Mouse (Mus musculus) embryonic facial prominence, embryonic 13.5 days (tissue): ENCODE measurements around the gene Pak6. TPM values are rescaled to one million over a fixed set of nuclear protein-coding genes. Genes with fewer than 3 reads are reported as not detected.
A peak's percentile ranks its signal among the peaks of the same experiment; 100 is the strongest.
"Not testable (repeated sequence)": the region's sequence is repeated elsewhere in the genome, so short reads cannot be mapped to it uniquely, and the experiment has no call there.

ENCODE experiments used
- ATAC-seq: fragments of 200-750 bp; cut with Nextera tagmentation; 2 replicates; pipeline ENCODE4 v1.8.0; 2017; ENCODE audit warnings: low read depth; ENCODE audit not compliant: insufficient number of reproducible peaks, insufficient read depth, low FRiP score, low TSS enrichment
- H3K27ac ChIP-seq: fragments of 300-500 bp; sonication (generic); 2 replicates; pipeline ENCODE4 v1.5.1; 2015; ENCODE audit warnings: moderate library complexity, mild to moderate bottlenecking, inconsistent platforms
- H3K27me3 ChIP-seq: fragments of 300-500 bp; sonication (generic); 2 replicates; pipeline ENCODE4 v1.6.1; 2015; ENCODE audit warnings: mild to moderate bottlenecking, inconsistent platforms
- H3K36me3 ChIP-seq: fragments of 300-500 bp; sonication (generic); 2 replicates; pipeline ENCODE4 v1.6.1; 2015; ENCODE audit warnings: mild to moderate bottlenecking, inconsistent platforms
- H3K4me1 ChIP-seq: fragments of 300-500 bp; sonication (generic); 2 replicates; pipeline ENCODE4 v1.6.1; 2015; ENCODE audit warnings: inconsistent platforms
- H3K4me2 ChIP-seq: fragments of 300-500 bp; sonication (generic); 2 replicates; pipeline ENCODE4 v1.6.1; 2015; ENCODE audit warnings: moderate library complexity, mild to moderate bottlenecking, inconsistent platforms
- H3K4me3 ChIP-seq: fragments of 300-500 bp; sonication (generic); 2 replicates; pipeline ENCODE4 v1.5.1; 2015; ENCODE audit warnings: mild to moderate bottlenecking, inconsistent platforms
- H3K9ac ChIP-seq: fragments of 300-500 bp; sonication (generic); 2 replicates; pipeline ENCODE4 v1.6.1; 2015; ENCODE audit warnings: mild to moderate bottlenecking, inconsistent platforms
- H3K9me3 ChIP-seq: fragments of 300-500 bp; sonication (generic); 2 replicates; pipeline ENCODE4 v1.6.1; 2016; ENCODE audit warnings: inconsistent platforms
- WGBS: fragments of 180-500 bp; shearing (Covaris S2); methylation state at CpG from one replicate; pipeline ENCODE4 v1.1.7; 2015; ENCODE audit warnings: mixed read lengths; 5-methylcytosine and 5-hydroxymethylcytosine counted together
- polyA plus RNA-seq: library from polyadenylated mRNA; unstranded; fragments of >200 nt; fragmentation: Nextera tagmentation; extraction: Ambion mirVana; gene quantifications from 2 replicates; pipeline ENCODE4 v1.2.1, GENCODE M21; 2015

Gene Pak6
- polyA plus RNA-seq, 1 experiment from 2014 or later = 2.2 TPM

- Histone ChIP-seq H3K27ac (no peak overlapping the region), H3K9ac (no peak overlapping the region), H3K4me1 (no peaks in the 10 kb centered on the region), H3K36me3 (peaks cover 35% of the 10 kb centered on the region), H3K4me3 (no peak overlapping the region), H3K27me3 (no peaks in the 10 kb centered on the region), H3K4me2 (no peak overlapping the region), H3K9me3 (no peaks in the 10 kb centered on the region)
- WGBS = 79% methylated on average over 5 of the region's 5 CpGs
- ATAC-seq = no peak
These were observed 16.4 kb upstream of the Pak6 start for GRCm38 (mm10) chr2:118646665-118647064.

- H3K4me2 ChIP-seq, H3K36me3 ChIP-seq, ATAC-seq, H3K9me3 ChIP-seq, H3K27me3 ChIP-seq, H3K4me1 ChIP-seq, H3K4me3 ChIP-seq, H3K27ac ChIP-seq, H3K9ac ChIP-seq: not testable (repeated sequence)
- 46% methylated on average over 2 of the region's 2 CpGs for WGBS
These were observed 12.4 kb upstream of the Pak6 start for GRCm38 (mm10) chr2:118650697-118651096.

GRCm38 (mm10) chr2:118656688-118657281 lies 6.3 kb upstream of the Pak6 start:
- H3K9me3 ChIP-seq = no peaks in the 10 kb centered on the region
- ATAC-seq = no peak
- H3K36me3 ChIP-seq = no peaks in the 10 kb centered on the region
- peaks cover 2% of the 10 kb centered on the region; the same call in 1 of the 2 replicates for H3K27me3 ChIP-seq
- 22% methylated on average over 3 of the region's 3 CpGs for WGBS
- no peak overlapping the region for H3K4me3 ChIP-seq
- H3K4me2 ChIP-seq = no peak overlapping the region
- H3K9ac ChIP-seq = peak overlapping the region; percentile 49; the same call in 1 of the 2 replicates
- peaks cover 30% of the 10 kb centered on the region for H3K4me1 ChIP-seq
- peak overlapping the region; percentile 62 for H3K27ac ChIP-seq

GRCm38 (mm10) chr2:118658457-118658856 lies 4.6 kb upstream of the Pak6 start:
- no peak overlapping the region for H3K4me3 ChIP-seq
- 32% methylated on average over 4 of the region's 4 CpGs for WGBS
- H3K9ac ChIP-seq = no peak overlapping the region
- H3K9me3 ChIP-seq = no peaks in the 10 kb centered on the region
- no peak for ATAC-seq
- H3K36me3 ChIP-seq = no peaks in the 10 kb centered on the region
- H3K4me2 ChIP-seq = no peak overlapping the region
- peaks cover 18% of the 10 kb centered on the region for H3K27me3 ChIP-seq
- H3K4me1 ChIP-seq = peaks cover 41% of the 10 kb centered on the region
- no peak overlapping the region for H3K27ac ChIP-seq

GRCm38 (mm10) chr2:118659077-118659476 lies 4.0 kb upstream of the Pak6 start:
- Histone ChIP-seq H3K27me3 (peaks cover 24% of the 10 kb centered on the region), H3K4me2 (no peak overlapping the region), H3K27ac (peak overlapping the region; percentile 44; the same call in 1 of the 2 replicates), H3K36me3 (no peaks in the 10 kb centered on the region), H3K4me1 (peaks cover 46% of the 10 kb centered on the region), H3K9ac (no peak overlapping the region), H3K9me3 (no peaks in the 10 kb centered on the region), H3K4me3 (no peak overlapping the region)
- ATAC-seq = no peak
- 72% methylated on average over 1 of the region's 1 CpGs for WGBS

GRCm38 (mm10) chr2:118659493-118659892 lies 3.6 kb upstream of the Pak6 start:
- H3K36me3 ChIP-seq = no peaks in the 10 kb centered on the region
- H3K9ac ChIP-seq = no peak overlapping the region
- H3K4me2 ChIP-seq = peak overlapping the region; percentile 62
- no peak for ATAC-seq
- peaks cover 29% of the 10 kb centered on the region for H3K27me3 ChIP-seq
- H3K9me3 ChIP-seq = no peaks in the 10 kb centered on the region
- 84% methylated on average over 12 of the region's 12 CpGs for WGBS
- peak overlapping the region; percentile 46 for H3K4me3 ChIP-seq
- H3K4me1 ChIP-seq = peaks cover 45% of the 10 kb centered on the region
- H3K27ac ChIP-seq = 0 out of 2 replicates have a peak overlapping the region, but pooled peaks have one; percentile 44

GRCm38 (mm10) chr2:118659998-118660452 lies 3.1 kb upstream of the Pak6 start:
- Histone ChIP-seq H3K4me3 (peak overlapping the region; percentile 46), H3K4me2 (peak overlapping the region; percentile 62), H3K36me3 (no peaks in the 10 kb centered on the region), H3K4me1 (peaks cover 45% of the 10 kb centered on the region), H3K9me3 (no peaks in the 10 kb centered on the region), H3K27ac (no peak overlapping the region), H3K9ac (peak overlapping the region; percentile 69), H3K27me3 (peaks cover 31% of the 10 kb centered on the region)
- 0% methylated on average over 4 of the region's 4 CpGs for WGBS
- ATAC-seq = no peak

- Histone ChIP-seq H3K27ac (no peak overlapping the region), H3K4me1 (peaks cover 39% of the 10 kb centered on the region), H3K9ac (no peak overlapping the region), H3K27me3 (peaks cover 34% of the 10 kb centered on the region), H3K9me3 (no peaks in the 10 kb centered on the region), H3K4me3 (no peak overlapping the region), H3K36me3 (no peaks in the 10 kb centered on the region), H3K4me2 (no peak overlapping the region)
- no peak for ATAC-seq
- WGBS = 78% methylated on average over 9 of the region's 9 CpGs
These were observed 1.2 kb upstream of the Pak6 start for GRCm38 (mm10) chr2:118661891-118662290.

GRCm38 (mm10) chr2:118663804-118664766 lies 982 bp downstream of the Pak6 start:
- H3K36me3 ChIP-seq = no peaks in the 10 kb centered on the region
- no peaks in the 10 kb centered on the region for H3K9me3 ChIP-seq
- peak overlapping the region; percentile 44 for H3K4me3 ChIP-seq
- H3K27ac ChIP-seq = no peak overlapping the region; the same call in 1 of the 2 replicates
- H3K27me3 ChIP-seq = peaks cover 34% of the 10 kb centered on the region
- H3K9ac ChIP-seq = peak overlapping the region; percentile 67; the same call in 1 of the 2 replicates
- peak; percentile 23 for ATAC-seq
- 46% methylated on average over 19 of the region's 19 CpGs for WGBS
- H3K4me2 ChIP-seq = peak overlapping the region; percentile 90
- peaks cover 36% of the 10 kb centered on the region for H3K4me1 ChIP-seq

GRCm38 (mm10) chr2:118664975-118665516 lies 1.9 kb downstream of the Pak6 start:
- Histone ChIP-seq H3K4me1 (peaks cover 34% of the 10 kb centered on the region), H3K27me3 (peaks cover 34% of the 10 kb centered on the region), H3K9me3 (no peaks in the 10 kb centered on the region), H3K27ac (no peak overlapping the region), H3K4me2 (no peak overlapping the region), H3K36me3 (no peaks in the 10 kb centered on the region), H3K9ac (no peak overlapping the region), H3K4me3 (no peak overlapping the region)
- 61% methylated on average over 3 of the region's 3 CpGs for WGBS
- no peak for ATAC-seq

GRCm38 (mm10) chr2:118665616-118666015 lies 2.5 kb downstream of the Pak6 start:
- 75% methylated on average over 4 of the region's 4 CpGs for WGBS
- H3K4me3 ChIP-seq = no peak overlapping the region
- H3K27me3 ChIP-seq = peaks cover 34% of the 10 kb centered on the region
- H3K4me2 ChIP-seq = no peak overlapping the region
- no peak for ATAC-seq
- no peak overlapping the region for H3K9ac ChIP-seq
- no peaks in the 10 kb centered on the region for H3K9me3 ChIP-seq
- H3K36me3 ChIP-seq = no peaks in the 10 kb centered on the region
- H3K4me1 ChIP-seq = peaks cover 33% of the 10 kb centered on the region
- H3K27ac ChIP-seq = no peak overlapping the region
